Mouse (Mus musculus): ENCODE measurements around the gene Podnl1. TPM values are rescaled to one million over a fixed set of nuclear protein-coding genes. Genes with fewer than 3 reads are reported as not detected.

The Podnl1 gene
- polyA plus RNA-seq, 1 experiment from 2014 or later: 0.14 TPM

- no peaks in the 10 kb centered on the region for H3K9me3 ChIP-seq (replicated peaks)
- H3K9ac ChIP-seq: no peak overlapping the region
- 56% methylated on average over 17 of the region's 17 CpGs for WGBS
- H3K4me2 ChIP-seq: no peak overlapping the region
- peaks cover 8% of the 10 kb centered on the region; the same call in 1 of the 2 replicates for H3K36me3 ChIP-seq
- no peak overlapping the region for H3K4me3 ChIP-seq
- H3K27me3 ChIP-seq (replicated peaks): peaks cover 33% of the 10 kb centered on the region
- no peak overlapping the region for H3K27ac ChIP-seq (ENCODE audit: poor library complexity, severe bottlenecking)
- 0 out of 2 replicates have a peak, but pooled peaks have one; percentile 22 for ATAC-seq (ENCODE audit: insufficient number of reproducible peaks, low FRiP score)
- peaks cover 7% of the 10 kb centered on the region; the same call in 1 of the 2 replicates for H3K4me1 ChIP-seq (replicated peaks)
Observed at GRCm38 (mm10) chr8:84127202-84127901, 1.6 kb downstream of the Podnl1 start.

GRCm38 (mm10) chr8:84128277-84128676 lies 2.5 kb downstream of the Podnl1 start:
- WGBS: 59% methylated on average over 8 of the region's 8 CpGs
- H3K36me3 ChIP-seq: peaks cover 17% of the 10 kb centered on the region
- H3K27me3 ChIP-seq (replicated peaks): peaks cover 33% of the 10 kb centered on the region
- no peak for ATAC-seq (ENCODE audit: insufficient number of reproducible peaks, low FRiP score)
- no peak overlapping the region for H3K27ac ChIP-seq (ENCODE audit: poor library complexity, severe bottlenecking)
- H3K4me1 ChIP-seq (replicated peaks): peaks cover 7% of the 10 kb centered on the region; the same call in 1 of the 2 replicates
- H3K9ac ChIP-seq: no peak overlapping the region
- H3K4me2 ChIP-seq: no peak overlapping the region
- no peaks in the 10 kb centered on the region for H3K9me3 ChIP-seq (replicated peaks)
- H3K4me3 ChIP-seq: no peak overlapping the region

- Histone ChIP-seq H3K9ac (no peak overlapping the region), H3K9me3 (replicated peaks) (no peaks in the 10 kb centered on the region), H3K4me1 (replicated peaks) (peaks cover 7% of the 10 kb centered on the region; the same call in 1 of the 2 replicates), H3K27me3 (replicated peaks) (peaks cover 25% of the 10 kb centered on the region), H3K27ac (ENCODE audit: poor library complexity, severe bottlenecking) (no peak overlapping the region), H3K4me3 (no peak overlapping the region), H3K4me2 (no peak overlapping the region), H3K36me3 (peaks cover 42% of the 10 kb centered on the region)
- no peak for ATAC-seq (ENCODE audit: insufficient number of reproducible peaks, low FRiP score)
- WGBS: 36% methylated on average over 30 of the region's 30 CpGs
Observed at GRCm38 (mm10) chr8:84130806-84131205, 5.0 kb downstream of the Podnl1 start.

DNA sequence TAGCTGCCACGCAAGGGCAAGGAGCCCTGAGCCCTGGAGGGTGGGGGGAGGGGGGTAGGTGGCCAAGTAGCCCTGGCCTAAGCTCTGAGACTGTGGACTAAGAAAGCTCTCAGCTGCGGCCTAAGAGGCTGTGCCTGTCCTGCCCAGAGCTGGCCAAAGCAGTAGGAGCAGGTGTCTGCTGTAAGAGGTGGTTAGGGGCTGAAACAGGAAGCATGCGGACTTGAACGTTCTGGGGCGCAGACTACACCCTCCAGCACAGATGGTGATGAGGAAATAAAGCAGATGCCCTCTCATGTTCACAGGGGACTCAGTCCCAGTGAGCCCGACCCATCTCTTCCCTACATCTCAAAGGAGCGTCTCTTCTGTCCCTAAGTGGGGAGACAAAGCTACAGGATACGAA lies 6.4 kb downstream of the Podnl1 start:
- H3K27ac ChIP-seq (ENCODE audit: poor library complexity, severe bottlenecking): no peak overlapping the region
- H3K4me3 ChIP-seq: no peak overlapping the region
- no peaks in the 10 kb centered on the region for H3K9me3 ChIP-seq (replicated peaks)
- 74% methylated on average over 8 of the region's 8 CpGs for WGBS
- H3K9ac ChIP-seq: no peak overlapping the region
- peaks cover 56% of the 10 kb centered on the region for H3K36me3 ChIP-seq
- no peak for ATAC-seq (ENCODE audit: insufficient number of reproducible peaks, low FRiP score)
- H3K27me3 ChIP-seq (replicated peaks): peaks cover 25% of the 10 kb centered on the region
- H3K4me1 ChIP-seq (replicated peaks): peaks cover 7% of the 10 kb centered on the region; the same call in 1 of the 2 replicates
- no peak overlapping the region for H3K4me2 ChIP-seq

- Histone ChIP-seq H3K36me3 (peaks cover 99% of the 10 kb centered on the region), H3K4me1 (replicated peaks) (no peaks in the 10 kb centered on the region), H3K9me3 (replicated peaks) (no peaks in the 10 kb centered on the region), H3K27ac (ENCODE audit: poor library complexity, severe bottlenecking) (no peak overlapping the region), H3K9ac (no peak overlapping the region), H3K27me3 (replicated peaks) (no peaks in the 10 kb centered on the region), H3K4me2 (no peak overlapping the region), H3K4me3 (no peak overlapping the region)
- WGBS: 87% methylated on average over 3 of the region's 3 CpGs
- ATAC-seq (ENCODE audit: insufficient number of reproducible peaks, low FRiP score): no peak
Observed at GRCm38 (mm10) chr8:84137848-84138247, 12.1 kb downstream of the Podnl1 start.

DNA sequence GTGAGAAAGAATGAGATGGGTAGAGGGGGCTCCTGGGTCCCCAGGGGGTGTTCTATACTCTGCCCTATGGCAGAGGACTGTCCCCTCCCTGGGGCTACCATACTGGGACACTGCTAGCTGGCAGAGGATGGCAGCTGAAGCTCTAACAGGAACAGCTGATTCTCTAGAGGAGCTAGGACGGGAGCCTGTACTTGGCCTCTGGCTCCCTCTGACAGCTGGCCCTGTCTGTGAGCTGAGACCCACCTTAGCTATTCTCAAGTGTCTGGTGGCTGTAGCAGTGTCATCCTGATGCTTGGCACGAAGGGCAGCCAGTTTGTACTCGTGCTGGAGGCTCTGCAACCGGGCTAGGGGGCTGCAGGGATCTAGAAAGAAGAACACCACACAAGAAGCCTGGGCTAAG lies 15.0 kb downstream of the Podnl1 start:
- Histone ChIP-seq H3K9me3 (replicated peaks) (no peaks in the 10 kb centered on the region), H3K4me1 (replicated peaks) (no peaks in the 10 kb centered on the region), H3K4me2 (no peak overlapping the region), H3K9ac (no peak overlapping the region), H3K27ac (ENCODE audit: poor library complexity, severe bottlenecking) (no peak overlapping the region), H3K36me3 (peaks cover 89% of the 10 kb centered on the region), H3K4me3 (no peak overlapping the region), H3K27me3 (replicated peaks) (no peaks in the 10 kb centered on the region)
- 80% methylated on average over 4 of the region's 4 CpGs for WGBS
- ATAC-seq (ENCODE audit: insufficient number of reproducible peaks, low FRiP score): no peak

GRCm38 (mm10) chr8:84144636-84145245 lies 19.0 kb downstream of the Podnl1 start:
- no peak overlapping the region for H3K4me2 ChIP-seq
- H3K27me3 ChIP-seq (replicated peaks): no peaks in the 10 kb centered on the region
- peaks cover 14% of the 10 kb centered on the region for H3K4me1 ChIP-seq (replicated peaks)
- no peaks in the 10 kb centered on the region for H3K9me3 ChIP-seq (replicated peaks)
- peaks cover 50% of the 10 kb centered on the region for H3K36me3 ChIP-seq
- H3K9ac ChIP-seq: no peak overlapping the region
- H3K4me3 ChIP-seq: no peak overlapping the region
- WGBS: 90% methylated on average over 8 of the region's 8 CpGs
- H3K27ac ChIP-seq (ENCODE audit: poor library complexity, severe bottlenecking): no peak overlapping the region
- ATAC-seq (ENCODE audit: insufficient number of reproducible peaks, low FRiP score): no peak

- Histone ChIP-seq H3K27ac (ENCODE audit: poor library complexity, severe bottlenecking) (no peak overlapping the region), H3K27me3 (replicated peaks) (no peaks in the 10 kb centered on the region), H3K4me3 (peak overlapping the region; percentile 72), H3K9ac (peak overlapping the region; percentile 87), H3K4me2 (peak overlapping the region; percentile 93), H3K9me3 (replicated peaks) (no peaks in the 10 kb centered on the region), H3K36me3 (peaks cover 25% of the 10 kb centered on the region), H3K4me1 (replicated peaks) (peaks cover 14% of the 10 kb centered on the region)
- peak; percentile 41 for ATAC-seq (ENCODE audit: insufficient number of reproducible peaks, low FRiP score)
- 5% methylated on average over 14 of the region's 14 CpGs for WGBS
Observed at GRCm38 (mm10) chr8:84147324-84147766, 21.6 kb downstream of the Podnl1 start.

- Histone ChIP-seq H3K4me2 (peak within 1 kb of the TSS; percentile 93), H3K27ac (ENCODE audit: poor library complexity, severe bottlenecking) (no peak within 1 kb of the TSS)
- WGBS: 17% methylated on average over 49 of the region's 49 CpGs
Observed at GRCm38 (mm10) chr8:84147769-84148530, 22.2 kb downstream of the Podnl1 start, which contains the start of the genes Cc2d1a and 4930432K21Rik. TSS of gene Cc2d1a (minus strand) at chr8:84147936. TSS of gene 4930432K21Rik (plus strand) at chr8:84148025.

DNA sequence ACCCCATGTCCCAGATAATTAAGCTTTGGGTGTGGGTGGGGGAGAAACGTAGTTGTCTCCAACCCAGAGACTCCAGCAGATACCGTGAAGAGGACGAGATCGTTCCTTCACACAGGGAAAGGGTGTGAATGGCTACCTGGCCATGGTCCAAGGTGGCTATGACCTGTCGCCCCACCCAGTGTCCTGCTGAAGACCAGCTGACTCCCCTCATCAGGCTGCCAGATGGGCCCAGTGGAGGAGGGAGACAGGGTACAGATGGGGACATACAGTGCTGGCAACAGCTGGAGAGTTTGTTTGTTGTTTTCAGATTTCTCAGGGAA lies 22.7 kb downstream of the Podnl1 start:
- peak overlapping the region; percentile 61; the same call in 1 of the 2 replicates for H3K9ac ChIP-seq
- no peak overlapping the region for H3K27ac ChIP-seq (ENCODE audit: poor library complexity, severe bottlenecking)
- peaks cover 14% of the 10 kb centered on the region for H3K4me1 ChIP-seq (replicated peaks)
- H3K27me3 ChIP-seq (replicated peaks): no peaks in the 10 kb centered on the region
- WGBS: 74% methylated on average over 5 of the region's 5 CpGs
- peak overlapping the region; percentile 93 for H3K4me2 ChIP-seq
- no peaks in the 10 kb centered on the region for H3K9me3 ChIP-seq (replicated peaks)
- H3K4me3 ChIP-seq: peak overlapping the region; percentile 72; the same call in 1 of the 2 replicates
- peaks cover 14% of the 10 kb centered on the region for H3K36me3 ChIP-seq
- ATAC-seq (ENCODE audit: insufficient number of reproducible peaks, low FRiP score): no peak

More at GRCm38 (mm10) chr8:84147769-84148530, 22.2 kb downstream of the Podnl1 start, which contains the start of the genes Cc2d1a and 4930432K21Rik:
- peak; percentile 91 for ATAC-seq (ENCODE audit: insufficient number of reproducible peaks, low FRiP score)
- H3K36me3 ChIP-seq: peaks cover 19% of the 10 kb centered on the region
- H3K9ac ChIP-seq: peak within 1 kb of the TSS; percentile 87
- H3K4me1 ChIP-seq (replicated peaks): peaks cover 14% of the 10 kb centered on the region
- H3K27me3 ChIP-seq (replicated peaks): no peaks in the 10 kb centered on the region
- H3K9me3 ChIP-seq (replicated peaks): no peaks in the 10 kb centered on the region
- peak within 1 kb of the TSS; percentile 72 for H3K4me3 ChIP-seq

DNA sequence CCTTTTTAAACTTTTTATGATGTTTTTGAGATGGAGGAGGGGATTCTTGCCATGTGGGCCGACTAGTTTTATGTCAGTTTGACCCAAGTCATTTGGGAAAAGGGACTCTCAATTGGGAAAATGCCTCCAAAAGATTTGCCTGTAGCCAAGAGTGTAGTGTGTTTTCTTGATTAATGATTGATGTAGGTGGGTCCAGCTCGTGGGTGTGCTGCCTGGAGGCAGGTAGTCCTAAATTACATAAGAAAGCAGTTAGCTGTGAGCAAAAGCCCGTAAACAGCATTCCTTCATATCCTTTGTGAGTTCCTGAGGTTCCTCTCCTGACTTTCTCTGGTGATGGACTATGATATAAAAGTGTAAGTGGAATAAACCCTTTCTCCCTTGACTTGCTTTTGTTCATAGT lies 23.4 kb downstream of the Podnl1 start:
- no peaks in the 10 kb centered on the region for H3K9me3 ChIP-seq (replicated peaks)
- no peak overlapping the region for H3K4me2 ChIP-seq
- no peak overlapping the region for H3K9ac ChIP-seq
- WGBS: 77% methylated on average over 3 of the region's 3 CpGs
- ATAC-seq (ENCODE audit: insufficient number of reproducible peaks, low FRiP score): no peak
- H3K4me1 ChIP-seq (replicated peaks): peaks cover 14% of the 10 kb centered on the region
- no peaks in the 10 kb centered on the region for H3K27me3 ChIP-seq (replicated peaks)
- H3K27ac ChIP-seq (ENCODE audit: poor library complexity, severe bottlenecking): no peak overlapping the region
- no peak overlapping the region for H3K4me3 ChIP-seq
- peaks cover 7% of the 10 kb centered on the region for H3K36me3 ChIP-seq

All from heart, embryonic 12.5 days (tissue).